Mouse (Mus musculus) testis, postnatal 10 days (tissue): ENCODE results near the gene Tfam.

Source experiments
- DNase-seq: peaks from one replicate; pipeline ENCODE4 v3.0.0; 2021; ENCODE audit warnings: low spot score

The Tfam gene

DNA sequence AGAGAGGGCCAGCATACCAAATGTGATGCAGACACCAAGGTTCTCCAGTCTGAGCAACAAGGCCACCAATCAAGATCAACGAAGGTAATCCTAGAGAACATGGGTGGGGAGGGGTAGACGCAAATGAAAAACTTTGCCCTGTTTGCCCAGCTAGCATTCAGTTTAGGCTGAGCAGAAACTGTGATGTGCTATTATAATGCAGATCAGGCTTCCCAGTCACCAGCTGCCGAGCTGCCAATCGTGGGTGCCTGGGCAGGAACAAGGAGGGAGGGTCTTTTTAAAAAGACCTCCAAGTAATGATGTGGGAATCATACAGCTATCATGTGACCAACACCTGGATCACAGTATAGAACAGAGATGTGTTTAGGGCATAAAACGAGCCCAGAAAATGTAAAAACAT is 15.0 kb downstream of the Tfam start:
- no peak for DNase-seq

DNA sequence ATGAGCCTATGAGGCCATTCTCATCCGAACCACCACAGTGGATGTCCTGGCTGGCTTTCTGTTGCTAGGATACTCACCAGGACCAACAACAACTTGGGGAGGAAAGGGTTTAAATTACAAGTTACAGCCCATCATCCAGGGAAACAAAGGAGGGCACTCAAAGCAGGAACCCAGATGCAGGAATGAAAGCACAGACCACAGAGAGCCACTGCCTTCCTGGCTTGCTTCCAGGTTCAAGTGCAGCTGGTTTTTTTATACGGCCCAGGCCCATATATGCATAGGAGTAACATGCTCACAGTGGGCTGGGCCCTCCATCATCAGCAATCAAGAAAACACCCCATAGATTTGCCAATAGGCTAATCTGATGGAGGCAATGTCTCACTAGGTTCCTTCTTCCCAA is 15.4 kb downstream of the Tfam start:
- DNase-seq = no peak

- peak; percentile 87 for DNase-seq
Measured at GRCm38 (mm10) chr10:71218228-71218892, 19.7 kb downstream of the Tfam start.

DNA sequence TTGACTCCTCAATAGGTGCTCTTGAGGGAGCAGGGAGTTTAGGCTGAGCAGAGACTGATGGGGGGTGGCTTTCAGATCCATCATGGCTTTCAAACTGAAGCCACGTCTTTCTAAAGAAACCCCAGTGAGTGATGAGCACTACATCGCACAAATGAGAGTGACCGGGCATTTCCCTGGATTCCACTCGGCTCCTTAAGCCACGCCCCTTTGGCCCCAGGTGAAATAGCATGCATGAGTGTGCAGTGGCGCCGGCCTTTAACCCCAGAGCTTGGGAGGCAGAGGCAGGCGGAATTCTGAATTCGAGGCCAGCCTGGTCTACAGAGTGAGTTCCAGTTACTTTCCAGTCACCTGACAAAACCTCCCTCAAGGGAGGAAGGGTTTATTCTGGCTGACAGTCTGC is 22.1 kb downstream of the Tfam start:
- DNase-seq = no peak

DNA sequence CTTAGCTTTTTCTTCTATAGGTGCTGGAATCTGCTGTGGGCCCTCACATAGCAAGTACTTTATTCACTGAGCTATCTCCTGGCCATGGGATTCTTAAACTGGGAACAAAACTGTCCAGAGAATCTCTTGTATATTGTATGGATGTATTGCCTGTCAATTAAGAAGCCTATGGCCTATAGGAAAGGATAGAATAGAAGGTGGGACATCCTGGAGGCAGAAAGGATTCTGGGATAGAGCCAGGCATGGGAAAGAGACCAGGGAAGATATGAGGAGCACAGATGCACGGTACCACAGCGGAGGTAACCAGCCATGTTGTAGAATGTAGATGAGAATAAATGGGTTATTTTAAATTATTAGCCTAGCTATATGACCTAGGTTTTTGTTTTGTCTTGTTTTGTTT is 36.6 kb downstream of the Tfam start:
- no peak for DNase-seq

- no peak for DNase-seq
Measured at GRCm38 (mm10) chr10:71200964-71201363, 37.1 kb downstream of the Tfam start.

DNA sequence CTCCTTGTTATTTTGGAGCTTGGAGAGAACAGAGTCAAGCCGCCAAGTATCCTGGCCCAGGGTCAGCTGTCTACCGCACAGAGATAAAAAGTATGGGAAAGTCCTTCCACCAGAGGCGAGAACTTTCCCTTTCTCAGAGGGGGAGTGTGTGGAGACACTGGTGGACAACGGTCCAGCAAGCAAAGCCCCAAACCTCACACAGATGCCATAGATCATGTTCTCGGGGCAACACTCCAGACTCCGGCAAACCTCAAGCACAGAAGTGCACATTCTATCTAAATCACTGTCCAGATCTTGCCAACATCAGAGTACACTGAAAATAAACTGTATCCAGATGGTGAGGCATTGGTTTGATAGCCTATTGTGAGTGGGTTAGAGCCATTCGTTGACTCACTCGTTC is 39.4 kb downstream of the Tfam start:
- DNase-seq = no peak

- DNase-seq = no peak
Measured at GRCm38 (mm10) chr10:71197036-71197785, 40.9 kb downstream of the Tfam start.

DNA sequence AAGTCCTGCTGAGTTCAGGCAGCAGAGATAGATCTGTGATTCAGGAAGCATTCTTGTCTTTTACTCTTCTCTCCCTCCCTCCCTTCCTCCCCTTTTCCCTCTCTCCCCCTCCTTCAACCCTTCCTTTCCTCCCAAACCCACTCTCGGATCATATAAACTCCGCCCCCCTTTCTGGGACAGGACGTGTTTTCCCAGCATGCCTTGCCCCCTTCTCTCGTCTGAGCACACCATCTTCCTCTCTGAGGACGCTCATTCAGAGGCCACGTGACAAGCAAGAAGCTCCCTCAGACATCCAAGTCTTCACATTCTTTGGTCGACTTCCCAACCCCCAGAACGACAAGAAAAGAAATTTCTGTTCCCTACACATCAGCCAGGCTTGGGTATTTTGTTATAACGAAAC is 42.6 kb downstream of the Tfam start:
- DNase-seq = no peak

- DNase-seq = no peak
Measured at GRCm38 (mm10) chr10:71194713-71195112, 43.4 kb downstream of the Tfam start.

DNA sequence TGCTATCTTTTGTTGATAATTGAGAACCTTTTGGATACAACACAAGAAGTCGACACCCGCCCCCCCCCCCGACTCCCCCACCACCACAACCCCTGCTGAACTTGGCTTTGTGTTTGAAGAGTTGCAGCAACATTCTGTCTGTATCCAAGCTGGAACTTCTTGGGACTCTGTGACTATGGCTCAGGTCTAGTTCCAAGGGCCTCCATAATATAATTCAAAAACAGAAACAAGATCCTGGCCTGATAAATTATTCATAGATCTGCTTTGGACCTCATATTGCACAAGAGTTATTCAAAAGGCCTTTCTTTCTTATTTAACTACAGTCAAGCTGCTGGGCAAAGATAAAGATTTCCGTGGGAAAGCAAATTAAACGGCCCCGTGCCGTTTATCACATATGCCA is 44.8 kb downstream of the Tfam start:
- DNase-seq = no peak

GRCm38 (mm10) chr10:71192886-71193285 is 45.2 kb downstream of the Tfam start:
- DNase-seq = no peak

DNA sequence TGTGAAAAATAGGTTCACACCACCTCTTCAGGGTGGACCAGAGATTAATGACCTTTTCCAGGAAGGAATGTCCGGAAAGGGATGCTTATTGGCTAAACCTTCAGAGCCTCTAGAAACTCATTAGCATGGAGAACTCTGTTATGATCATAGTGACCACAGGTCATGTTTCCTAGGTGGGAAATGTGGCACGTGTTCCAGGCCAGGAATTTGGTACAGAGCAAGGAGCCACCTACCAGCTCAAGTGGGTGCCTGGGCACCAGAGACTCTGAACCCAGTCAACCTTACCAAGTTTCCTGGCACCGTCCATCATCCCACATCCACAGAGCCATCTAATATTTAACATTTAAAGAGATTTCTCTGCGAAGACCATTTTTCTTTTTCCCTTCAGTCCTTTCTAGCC is 49.4 kb downstream of the Tfam start:
- no peak for DNase-seq

GRCm38 (mm10) chr10:71185059-71185458 is 53.0 kb downstream of the Tfam start:
- no peak for DNase-seq

DNA sequence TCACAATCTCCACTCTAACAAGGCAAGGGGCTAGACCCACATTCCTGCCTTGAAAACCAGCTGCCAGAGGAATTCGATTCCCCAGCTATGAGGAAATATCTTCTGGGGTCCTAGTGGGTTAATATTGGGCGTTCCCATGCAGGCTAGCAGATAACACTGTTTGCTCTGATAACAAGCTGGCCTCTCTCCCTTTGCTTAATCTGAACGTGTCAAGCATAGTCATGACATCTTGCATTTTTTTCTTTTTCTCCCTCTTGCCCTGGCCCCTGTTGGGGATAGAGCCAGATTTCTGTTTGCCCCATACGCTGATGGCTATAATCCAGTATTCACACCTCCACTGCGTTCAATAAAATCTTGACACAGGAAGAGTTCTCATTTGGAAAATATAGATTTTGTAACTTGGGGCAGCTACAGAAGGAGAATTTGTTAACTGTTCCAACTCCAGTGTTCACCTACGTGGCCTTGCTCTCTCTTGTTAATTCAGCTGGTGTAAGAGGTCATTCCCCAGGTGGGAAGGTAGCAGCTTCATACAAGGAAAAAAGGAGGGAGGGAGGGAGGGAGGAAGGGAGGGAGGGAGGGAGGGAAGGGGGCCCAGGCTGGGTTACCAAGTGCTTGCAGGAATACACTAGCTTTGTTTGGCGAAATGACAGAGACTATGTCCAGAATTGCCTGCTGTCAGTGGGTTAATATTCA is 54.6 kb downstream of the Tfam start:
- no peak for DNase-seq

DNA sequence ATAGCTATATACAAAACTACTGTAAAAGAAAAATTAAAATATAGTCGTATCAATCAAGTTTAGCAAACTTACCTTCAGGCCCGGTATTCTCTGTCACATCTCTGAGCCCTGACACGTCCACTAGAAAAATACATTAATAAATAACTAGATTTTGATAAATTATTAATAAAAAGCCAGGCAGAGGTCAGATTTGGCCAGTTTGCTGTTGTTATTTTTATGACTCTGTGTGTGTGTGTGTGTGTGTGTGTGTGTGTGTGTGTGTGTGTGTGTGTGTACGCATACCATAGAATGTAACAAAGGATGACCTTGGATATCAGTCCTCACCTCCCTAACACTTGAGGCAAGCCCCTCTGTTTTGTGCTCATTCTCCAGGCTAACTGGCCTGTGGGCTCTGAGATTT is 56.1 kb downstream of the Tfam start:
- DNase-seq = no peak

- no peak for DNase-seq
Measured at GRCm38 (mm10) chr10:71181091-71181490, 57.0 kb downstream of the Tfam start.

DNA sequence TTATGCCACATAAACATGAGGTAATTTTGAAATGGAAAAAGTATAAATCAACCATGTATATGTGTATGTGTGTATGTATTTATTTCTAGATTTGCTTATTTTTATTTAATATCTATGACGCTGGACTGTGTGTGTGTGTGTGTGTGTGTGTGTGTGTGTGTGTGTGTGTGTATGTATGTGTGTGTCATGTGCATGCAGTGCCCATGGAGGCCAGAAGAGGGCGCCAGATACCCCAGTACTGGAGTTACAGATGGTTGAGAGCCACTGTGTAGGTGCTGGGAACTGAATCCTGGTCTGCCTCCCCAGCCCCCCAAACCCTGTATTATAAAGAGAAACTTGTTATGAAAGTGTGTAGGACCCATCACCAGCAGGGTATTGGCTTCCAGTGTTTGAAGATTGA is 58.0 kb downstream of the Tfam start:
- no peak for DNase-seq

DNA sequence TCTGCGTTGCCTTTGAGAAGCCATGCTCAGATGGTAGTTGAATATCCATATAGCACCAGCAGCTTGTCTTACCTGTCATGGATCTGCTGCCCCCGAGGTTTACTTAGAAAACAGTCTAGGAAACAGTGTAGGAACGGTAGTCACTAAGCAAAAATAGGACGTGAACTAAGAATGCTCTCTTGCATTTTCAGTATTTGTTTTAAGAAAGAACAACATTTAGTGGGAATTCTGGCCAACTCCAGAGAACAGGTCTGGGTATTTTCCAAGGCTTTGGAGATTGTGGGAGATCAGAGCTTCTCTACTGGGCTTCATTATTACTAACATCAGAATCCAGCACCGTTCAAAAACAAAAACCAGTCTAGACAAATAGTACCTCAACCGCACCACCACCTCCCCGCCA is 60.9 kb downstream of the Tfam start:
- DNase-seq = no peak

DNA sequence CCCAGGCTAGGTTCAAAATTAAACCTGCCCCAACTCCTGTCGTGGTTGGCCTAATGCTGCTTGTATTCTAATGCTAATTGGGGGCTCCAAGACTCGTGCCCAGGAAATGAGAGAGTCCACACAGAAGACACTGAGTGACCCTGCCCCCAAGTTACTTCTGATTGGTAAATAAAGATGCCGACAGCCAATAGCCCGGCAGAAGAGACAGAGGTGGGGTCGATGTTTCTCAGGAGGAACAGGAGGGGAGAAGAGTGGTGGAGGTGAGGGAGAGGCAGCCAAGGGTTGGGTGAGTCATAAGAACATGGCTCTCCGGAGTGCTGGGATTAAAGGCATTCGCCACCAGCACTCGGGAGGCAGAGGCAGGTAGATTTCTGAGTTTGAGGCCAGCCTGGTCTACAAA is 61.7 kb downstream of the Tfam start:
- DNase-seq = no peak
